Comparison of ENCODE assay signal across 21 mouse cellular contexts in the genomic region with DNA sequence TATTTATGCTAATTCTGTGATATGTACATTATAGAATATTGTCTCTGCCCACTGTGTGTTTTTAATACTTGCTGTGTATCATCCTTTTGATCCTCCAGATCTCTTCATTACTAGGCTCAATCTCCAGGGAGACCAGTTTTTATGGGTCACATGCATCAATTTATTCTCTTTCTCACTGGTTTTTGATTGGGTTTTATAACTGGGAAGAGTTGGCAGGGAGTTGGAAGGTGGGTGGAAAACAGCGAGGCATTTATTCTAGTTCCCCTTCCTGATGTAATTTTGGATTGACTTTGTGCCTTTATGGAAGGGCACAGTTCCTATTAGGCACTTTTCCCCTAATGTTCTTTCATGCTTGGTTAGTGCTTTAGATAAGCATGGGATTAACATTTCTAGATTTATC.
"Had no signal": no experiment of that assay in that cellular context is flagged by ENCODE, and none has a peak within 500 bp of the region (broad histone marks: within the 10 kb centered on the region; RNA-seq: fewer than 3 reads in every experiment).

No protein-coding gene starts in this region.

- DNase-seq: kidney, adult 11 months; kidney, adult 8-10 months; kidney, postnatal 14 days; kidney, postnatal 4 days; left cerebral cortex, postnatal 4 days; liver, postnatal 0 days; lung, embryonic 14.5 days; right cerebral cortex, postnatal 25 days; thymus, adult 2 months; thymus, postnatal 14 days; thymus, postnatal 4 days had no signal

- H3K27ac ChIP-seq: limb, embryonic 12.5 days; limb, embryonic 15.5 days; liver, embryonic 14.5 days; macrophage; midbrain, embryonic 12.5 days; midbrain, embryonic 15.5 days; neural tube, embryonic 12.5 days; neural tube, embryonic 15.5 days had no signal

- H3K27me3 ChIP-seq: limb, embryonic 12.5 days; limb, embryonic 15.5 days; midbrain, embryonic 12.5 days; midbrain, embryonic 15.5 days; neural tube, embryonic 12.5 days; neural tube, embryonic 15.5 days had no signal

- H3K4me2 ChIP-seq: limb, embryonic 12.5 days; limb, embryonic 15.5 days; liver, embryonic 11.5 days; lung, embryonic 14.5 days; midbrain, embryonic 12.5 days; midbrain, embryonic 15.5 days; neural tube, embryonic 12.5 days; neural tube, embryonic 15.5 days had no signal

- H3K36me3 ChIP-seq: limb, embryonic 12.5 days; limb, embryonic 15.5 days; midbrain, embryonic 12.5 days; midbrain, embryonic 15.5 days; neural tube, embryonic 12.5 days; neural tube, embryonic 15.5 days had no signal

- H3K4me1 ChIP-seq: limb, embryonic 12.5 days; limb, embryonic 15.5 days; midbrain, embryonic 12.5 days; midbrain, embryonic 15.5 days; neural tube, embryonic 12.5 days; neural tube, embryonic 15.5 days had no signal

- H3K9me3 ChIP-seq: limb, embryonic 12.5 days; limb, embryonic 15.5 days; midbrain, embryonic 12.5 days; midbrain, embryonic 15.5 days; neural tube, embryonic 12.5 days; neural tube, embryonic 15.5 days had no signal

- H3K4me3 ChIP-seq: limb, embryonic 12.5 days; limb, embryonic 15.5 days; midbrain, embryonic 12.5 days; midbrain, embryonic 15.5 days; neural tube, embryonic 12.5 days; neural tube, embryonic 15.5 days had no signal

- H3K9ac ChIP-seq: limb, embryonic 12.5 days; limb, embryonic 15.5 days; liver, embryonic 14.5 days; liver, postnatal 0 days; lung, embryonic 14.5 days; midbrain, embryonic 12.5 days; midbrain, embryonic 15.5 days; neural tube, embryonic 12.5 days; neural tube, embryonic 15.5 days had no signal

- ATAC-seq: liver, postnatal 0 days; lung, postnatal 0 days; midbrain, embryonic 15.5 days had no signal
